Mouse (Mus musculus): ENCODE data around the gene Gm17660. TPM values are rescaled to one million over a fixed set of nuclear protein-coding genes. Genes with fewer than 3 reads are reported as not detected.

Gene Gm17660
- polyA plus RNA-seq, 2 experiments: not detected

DNA sequence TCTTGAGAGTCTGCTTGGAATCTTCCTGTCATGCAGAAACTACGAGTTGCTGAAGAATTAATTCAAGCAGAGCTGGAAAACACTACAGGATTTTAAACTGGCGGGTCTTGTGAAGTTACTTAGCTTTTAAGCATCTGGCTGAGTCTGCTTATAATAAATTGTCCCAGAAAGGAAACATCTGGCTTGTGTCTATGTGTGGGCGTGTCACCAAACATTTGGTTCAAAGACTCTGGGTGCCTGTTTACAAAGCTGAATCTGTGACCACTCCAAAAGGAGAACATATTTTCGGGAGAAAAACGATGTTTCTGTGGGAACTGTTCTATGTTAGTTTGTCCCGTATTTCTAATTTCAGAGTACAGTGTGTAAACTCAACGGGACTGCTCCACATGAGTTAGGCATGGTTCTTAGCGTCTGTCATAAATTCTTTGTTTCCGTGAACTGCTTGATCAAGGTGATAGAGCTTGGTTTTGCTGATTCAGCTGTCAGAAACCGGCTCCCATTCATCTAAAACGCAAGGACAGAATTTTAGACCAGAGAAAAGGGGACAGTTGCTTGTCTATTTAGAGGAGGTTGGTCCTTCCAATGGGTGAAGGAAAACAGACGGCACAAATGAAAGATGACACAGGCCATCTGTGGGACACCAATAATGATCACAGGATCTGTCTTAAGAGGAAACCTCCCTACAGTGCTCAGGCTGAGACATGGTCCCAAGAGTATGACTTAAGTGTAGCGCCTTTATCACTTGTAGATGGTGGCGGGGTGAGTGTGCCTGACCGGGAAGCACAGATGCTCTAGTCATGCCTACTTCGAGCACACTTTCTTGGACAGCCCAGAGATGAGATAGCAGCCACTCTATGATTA lies 18.9 kb upstream of the Gm17660 start:
- DNase-seq (ENCODE audit: low spot score) (peak; percentile 81), ATAC-seq (ENCODE audit: low FRiP score, low read depth) (peak; percentile 37; the same call in 1 of the 2 replicates)
- 37% methylated on average over 16 of the region's 16 CpGs for WGBS
- TF ChIP-seq POLR2A (IDR thresholded peaks at IDR 0.05; ENCODE audit: borderline replicate concordance, extremely low read depth, insufficient read depth, insufficient read length): no peak
- no peaks in the 10 kb centered on the region for H3K27me3 ChIP-seq (ENCODE audit: control insufficient read depth, insufficient read depth, low read length)
- no peak overlapping the region for H3K9ac ChIP-seq (ENCODE audit: low read depth, low read length, severe bottlenecking)
- 0 out of 2 replicates have a peak overlapping the region, but pooled peaks have one; percentile 1 for H3K4me2 ChIP-seq (replicated peaks; ENCODE audit: low read depth, low read length, severe bottlenecking)
- H3K4me3 ChIP-seq (replicated peaks; ENCODE audit: low read length): no peak overlapping the region
- no peaks in the 10 kb centered on the region; the same call in 1 of the 2 replicates for H3K36me3 ChIP-seq (ENCODE audit: control insufficient read depth, insufficient read depth, low read length)
- 0 out of 2 replicates have a peak overlapping the region, but pooled peaks have one; percentile 29 for H3K27ac ChIP-seq (replicated peaks; ENCODE audit: low read depth, low read length)
- peaks cover 8% of the 10 kb centered on the region; the same call in 1 of the 2 replicates for H3K4me1 ChIP-seq (ENCODE audit: control insufficient read depth, insufficient read depth, low read length)
- H3K9me3 ChIP-seq (ENCODE audit: control insufficient read depth, low read length): no peaks in the 10 kb centered on the region

- no peak for ATAC-seq (ENCODE audit: low FRiP score, low read depth)
- H3K27me3 ChIP-seq (ENCODE audit: control insufficient read depth, insufficient read depth, low read length): no peaks in the 10 kb centered on the region
- DNase-seq (ENCODE audit: low spot score): no peak
- no peaks in the 10 kb centered on the region; the same call in 1 of the 2 replicates for H3K36me3 ChIP-seq (ENCODE audit: control insufficient read depth, insufficient read depth, low read length)
- H3K4me3 ChIP-seq (replicated peaks; ENCODE audit: low read length): no peak overlapping the region
- no peak overlapping the region for H3K9ac ChIP-seq (ENCODE audit: low read depth, low read length, severe bottlenecking)
- H3K4me2 ChIP-seq (replicated peaks; ENCODE audit: low read depth, low read length, severe bottlenecking): 0 out of 2 replicates have a peak overlapping the region, but pooled peaks have one; percentile 1
- peaks cover 8% of the 10 kb centered on the region; the same call in 1 of the 2 replicates for H3K4me1 ChIP-seq (ENCODE audit: control insufficient read depth, insufficient read depth, low read length)
- H3K27ac ChIP-seq (replicated peaks; ENCODE audit: low read depth, low read length): 0 out of 2 replicates have a peak overlapping the region, but pooled peaks have one; percentile 29
- 57% methylated on average over 11 of the region's 11 CpGs for WGBS
- H3K9me3 ChIP-seq (ENCODE audit: control insufficient read depth, low read length): no peaks in the 10 kb centered on the region
- TF ChIP-seq POLR2A (IDR thresholded peaks at IDR 0.05; ENCODE audit: borderline replicate concordance, extremely low read depth, insufficient read depth, insufficient read length): no peak
These were observed 18.1 kb upstream of the Gm17660 start for GRCm38 (mm10) chr5:104095416-104096077.

- H3K36me3 ChIP-seq (ENCODE audit: control insufficient read depth, insufficient read depth, low read length): no peaks in the 10 kb centered on the region; the same call in 1 of the 2 replicates
- no peak overlapping the region for H3K27ac ChIP-seq (replicated peaks; ENCODE audit: low read depth, low read length)
- H3K27me3 ChIP-seq (ENCODE audit: control insufficient read depth, insufficient read depth, low read length): no peaks in the 10 kb centered on the region
- DNase-seq (ENCODE audit: low spot score) (no peak), ATAC-seq (ENCODE audit: low FRiP score, low read depth) (no peak)
- no peaks in the 10 kb centered on the region for H3K9me3 ChIP-seq (ENCODE audit: control insufficient read depth, low read length)
- WGBS: 66% methylated on average over 2 of the region's 2 CpGs
- H3K4me2 ChIP-seq (replicated peaks; ENCODE audit: low read depth, low read length, severe bottlenecking): no peak overlapping the region
- no peak for TF ChIP-seq POLR2A (IDR thresholded peaks at IDR 0.05; ENCODE audit: borderline replicate concordance, extremely low read depth, insufficient read depth, insufficient read length)
- no peak overlapping the region for H3K4me3 ChIP-seq (replicated peaks; ENCODE audit: low read length)
- no peak overlapping the region for H3K9ac ChIP-seq (ENCODE audit: low read depth, low read length, severe bottlenecking)
- no peaks in the 10 kb centered on the region for H3K4me1 ChIP-seq (ENCODE audit: control insufficient read depth, insufficient read depth, low read length)
These were observed 12.3 kb upstream of the Gm17660 start for GRCm38 (mm10) chr5:104089751-104090150.

DNA sequence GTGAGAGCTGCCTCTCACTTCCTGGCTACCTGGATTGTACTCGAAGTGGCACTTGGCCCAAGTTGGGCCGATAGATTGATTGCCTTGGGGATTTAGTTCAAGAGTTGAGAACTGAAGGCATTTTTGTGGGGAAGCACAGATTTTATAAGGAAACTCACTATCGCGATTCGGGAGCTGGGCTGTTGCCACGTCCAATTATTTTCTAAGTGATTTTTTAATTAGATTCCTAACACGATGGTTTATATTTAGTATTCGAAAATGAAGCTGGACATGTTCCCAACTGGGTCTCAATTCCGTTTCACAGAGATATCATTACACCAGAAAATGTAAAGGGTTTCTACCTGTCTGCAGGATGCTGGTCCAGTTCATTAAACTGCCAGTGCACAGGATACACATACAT lies 8.0 kb upstream of the Gm17660 start:
- Histone ChIP-seq H3K4me2 (replicated peaks; ENCODE audit: low read depth, low read length, severe bottlenecking) (no peak overlapping the region), H3K4me3 (replicated peaks; ENCODE audit: low read length) (no peak overlapping the region), H3K27ac (replicated peaks; ENCODE audit: low read depth, low read length) (no peak overlapping the region), H3K4me1 (ENCODE audit: control insufficient read depth, insufficient read depth, low read length) (no peaks in the 10 kb centered on the region), H3K27me3 (ENCODE audit: control insufficient read depth, insufficient read depth, low read length) (no peaks in the 10 kb centered on the region), H3K9ac (ENCODE audit: low read depth, low read length, severe bottlenecking) (no peak overlapping the region), H3K36me3 (ENCODE audit: control insufficient read depth, insufficient read depth, low read length) (no peaks in the 10 kb centered on the region), H3K9me3 (ENCODE audit: control insufficient read depth, low read length) (no peaks in the 10 kb centered on the region)
- WGBS: 70% methylated on average over 9 of the region's 9 CpGs
- ATAC-seq (ENCODE audit: low FRiP score, low read depth): no peak
- no peak for DNase-seq (ENCODE audit: low spot score)
- no peak for TF ChIP-seq POLR2A (IDR thresholded peaks at IDR 0.05; ENCODE audit: borderline replicate concordance, extremely low read depth, insufficient read depth, insufficient read length)

- 87% methylated on average over 6 of the region's 6 CpGs for WGBS
- no peak for ATAC-seq (ENCODE audit: low FRiP score, low read depth)
These were observed 3.3 kb upstream of the Gm17660 start for GRCm38 (mm10) chr5:104080736-104081135.

More at GRCm38 (mm10) chr5:104080736-104081135, 3.3 kb upstream of the Gm17660 start:
- no peaks in the 10 kb centered on the region; the same call in 1 of the 2 replicates for H3K4me1 ChIP-seq (ENCODE audit: control insufficient read depth, insufficient read depth, low read length)
- H3K9ac ChIP-seq (ENCODE audit: low read depth, low read length, severe bottlenecking): no peak overlapping the region
- H3K27ac ChIP-seq (replicated peaks; ENCODE audit: low read depth, low read length): no peak overlapping the region
- H3K9me3 ChIP-seq (ENCODE audit: control insufficient read depth, low read length): no peaks in the 10 kb centered on the region
- no peak for DNase-seq (ENCODE audit: low spot score)
- no peaks in the 10 kb centered on the region for H3K36me3 ChIP-seq (ENCODE audit: control insufficient read depth, insufficient read depth, low read length)
- no peak overlapping the region for H3K4me3 ChIP-seq (replicated peaks; ENCODE audit: low read length)
- H3K4me2 ChIP-seq (replicated peaks; ENCODE audit: low read depth, low read length, severe bottlenecking): no peak overlapping the region
- H3K27me3 ChIP-seq (ENCODE audit: control insufficient read depth, insufficient read depth, low read length): no peaks in the 10 kb centered on the region; the same call in 1 of the 2 replicates
- TF ChIP-seq POLR2A (IDR thresholded peaks at IDR 0.05; ENCODE audit: borderline replicate concordance, extremely low read depth, insufficient read depth, insufficient read length): no peak
